Mouse (Mus musculus) heart, adult 8-10 months (tissue): ENCODE measurements at regions not wholly inside any gene's neighbourhood (a gene's known extent, or its start where the extent isn't known, plus 50 kb on each side); places are given as distances from the start of the nearest gene placed in this dataset.

Source experiments
- DNase-seq: peaks from one replicate; pipeline ENCODE4 v3.0.0; 2022; ENCODE audit warnings: low spot score

DNA sequence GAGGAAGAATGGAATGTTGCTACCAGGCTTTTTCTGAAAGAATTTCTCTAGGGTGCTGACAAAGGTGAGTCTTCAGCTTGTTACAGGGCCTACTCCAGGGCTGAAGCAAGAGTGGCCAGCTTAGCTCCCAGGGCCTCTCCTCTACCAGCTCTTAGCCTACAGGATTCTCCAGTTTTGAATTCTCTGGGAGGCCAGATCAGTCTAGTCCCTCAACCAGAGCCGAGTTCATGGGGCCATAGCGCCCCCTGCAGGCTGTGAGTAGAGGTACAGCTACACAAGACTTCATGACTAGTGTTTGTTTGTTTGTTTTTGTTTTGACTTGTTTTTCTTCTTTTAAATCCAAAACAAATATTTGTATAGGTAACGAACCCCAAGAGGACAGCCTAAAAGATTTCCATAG is 211.8 kb upstream of the Eef2kmt start:
- DNase-seq: no peak

GRCm38 (mm10) chr16:5466760-5467159 is 211.0 kb upstream of the Eef2kmt start:
- no peak for DNase-seq

DNA sequence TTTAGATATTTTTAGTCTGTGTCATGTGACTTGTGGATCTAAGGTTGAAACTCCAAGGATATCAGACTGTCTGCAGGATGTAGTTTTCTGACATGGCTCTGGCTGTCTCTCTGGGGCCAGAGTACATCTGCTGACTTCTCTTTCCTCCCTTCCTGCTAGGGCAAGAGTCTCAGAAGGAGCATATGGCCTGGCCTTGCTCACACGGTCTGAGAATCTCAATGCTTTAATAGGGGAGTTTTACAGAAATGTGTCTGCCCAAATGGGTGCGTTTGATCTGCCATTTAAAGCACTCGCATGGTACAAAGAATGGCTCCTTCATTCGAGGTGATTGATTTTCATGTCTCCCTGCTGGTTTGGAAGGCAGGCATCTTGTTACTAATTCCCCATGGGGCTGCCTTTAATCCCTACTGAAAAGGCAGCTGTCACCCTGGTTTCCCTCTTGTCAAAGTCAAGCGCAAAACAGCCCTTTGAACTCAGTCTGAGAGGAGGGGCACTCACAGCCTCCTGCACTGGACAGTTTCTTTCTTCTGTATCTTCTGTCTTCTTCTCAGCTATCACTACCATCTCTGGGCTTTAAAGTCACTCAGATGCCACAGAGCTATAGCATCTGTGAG is 199.7 kb upstream of the Eef2kmt start:
- DNase-seq: no peak

- DNase-seq: no peak
These were observed 198.5 kb upstream of the Eef2kmt start for GRCm38 (mm10) chr16:5454243-5454642.

GRCm38 (mm10) chr16:5452971-5453370 is 197.2 kb upstream of the Eef2kmt start:
- no peak for DNase-seq

DNA sequence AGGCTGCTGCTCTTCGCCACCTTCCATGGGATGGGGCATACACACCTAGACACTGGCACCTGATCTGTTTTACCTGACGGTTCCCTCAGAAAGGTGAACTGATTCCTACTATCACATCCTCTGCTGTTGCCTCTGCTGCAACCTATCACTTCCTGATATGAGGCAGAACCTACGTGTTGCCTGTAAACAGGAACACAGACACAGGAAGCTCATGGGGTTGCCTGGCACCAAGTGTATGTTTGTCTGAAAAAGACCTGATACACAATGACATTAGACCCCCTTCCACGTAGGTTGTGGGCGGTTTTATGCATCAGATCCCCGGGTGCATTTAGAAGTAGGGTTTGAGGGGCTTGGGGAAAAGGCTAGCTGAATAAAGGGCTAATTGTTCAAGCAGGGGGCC is 190.0 kb upstream of the Eef2kmt start:
- no peak for DNase-seq

GRCm38 (mm10) chr16:5444785-5445184 is 189.0 kb upstream of the Eef2kmt start:
- no peak for DNase-seq

GRCm38 (mm10) chr16:5439717-5440116 is 183.9 kb upstream of the Eef2kmt start:
- peak; percentile 23 for DNase-seq

GRCm38 (mm10) chr16:5438405-5438804 is 182.6 kb upstream of the Eef2kmt start:
- DNase-seq: no peak

DNA sequence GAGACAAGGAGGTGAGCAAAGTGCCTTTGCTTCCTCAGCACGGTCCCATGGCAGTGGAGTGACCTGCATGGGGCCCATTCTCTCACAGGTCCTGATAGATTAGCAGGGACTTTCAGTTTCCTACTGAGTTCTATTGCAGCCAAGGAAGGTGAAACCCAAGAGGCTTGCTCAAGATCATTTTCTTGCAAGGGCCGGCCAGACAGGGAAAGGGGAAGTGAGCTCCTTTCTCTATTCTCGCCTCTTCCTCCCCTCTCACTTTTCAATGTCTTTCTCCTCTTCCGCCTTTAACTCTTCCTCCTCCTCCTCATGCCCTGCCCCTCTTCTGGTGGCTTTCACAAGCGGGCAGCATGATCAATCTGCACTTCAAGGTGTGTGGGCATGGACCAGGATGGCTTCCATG is 175.9 kb upstream of the Eef2kmt start:
- DNase-seq: no peak

DNA sequence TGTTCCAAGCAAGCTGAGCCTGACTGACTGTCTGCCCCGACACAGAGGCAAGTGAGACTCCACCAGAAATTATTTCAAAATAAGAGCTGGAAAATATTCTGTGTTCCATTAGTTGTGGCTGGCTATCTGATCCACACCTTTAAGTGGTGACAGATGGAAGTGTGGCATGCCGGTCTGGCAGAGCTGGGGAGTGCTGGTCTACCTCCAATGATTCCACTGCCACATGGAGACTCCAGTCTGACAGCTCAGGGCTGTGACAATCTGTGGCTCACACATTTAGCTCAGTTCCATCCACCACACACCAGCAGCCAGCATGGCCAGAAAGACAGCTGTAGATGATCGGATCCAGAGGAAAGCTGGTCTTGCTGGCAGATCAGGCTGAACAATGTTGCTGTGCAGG is 175.3 kb upstream of the Eef2kmt start:
- DNase-seq: peak; percentile 75

DNA sequence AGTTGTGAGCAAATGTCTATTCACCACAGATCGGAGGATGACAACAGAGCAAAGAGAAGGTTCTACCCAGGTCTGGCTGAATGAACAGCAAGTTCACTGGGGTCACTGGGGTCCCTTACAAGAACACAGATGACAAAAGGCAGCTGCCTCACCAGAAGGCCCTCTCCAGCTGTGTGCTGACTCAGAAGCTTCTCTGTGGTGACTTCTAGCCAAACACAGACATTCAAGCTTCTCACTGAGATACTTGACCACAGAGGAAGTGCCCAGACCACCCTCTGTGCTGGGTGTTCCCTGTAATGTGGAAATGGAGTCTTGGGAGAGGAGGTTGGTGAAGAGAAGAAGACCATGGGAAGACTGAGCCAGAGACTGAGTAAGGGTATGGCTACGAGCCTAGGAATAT is 173.7 kb upstream of the Eef2kmt start:
- no peak for DNase-seq

DNA sequence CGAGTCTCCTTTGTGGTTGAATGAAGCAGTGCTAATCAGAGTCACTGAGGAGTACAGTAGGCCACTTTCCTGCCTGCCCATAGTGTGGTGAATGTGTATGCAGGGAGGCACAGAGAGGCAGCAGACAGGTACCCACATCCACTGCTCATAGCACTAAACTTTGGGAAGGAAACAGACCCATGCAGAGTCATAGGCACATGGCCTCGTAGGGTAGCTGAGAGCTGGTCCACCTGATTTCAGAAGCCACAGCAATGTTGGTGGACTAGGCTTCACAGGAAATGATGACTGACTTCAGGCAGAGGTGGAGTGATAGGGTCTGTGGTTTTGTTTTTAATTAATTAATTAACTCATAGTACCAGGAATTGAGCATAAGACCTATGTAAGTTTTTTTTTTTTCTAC is 170.1 kb upstream of the Eef2kmt start:
- DNase-seq: no peak

- DNase-seq: no peak
These were observed 166.3 kb upstream of the Eef2kmt start for GRCm38 (mm10) chr16:5422041-5422440.

DNA sequence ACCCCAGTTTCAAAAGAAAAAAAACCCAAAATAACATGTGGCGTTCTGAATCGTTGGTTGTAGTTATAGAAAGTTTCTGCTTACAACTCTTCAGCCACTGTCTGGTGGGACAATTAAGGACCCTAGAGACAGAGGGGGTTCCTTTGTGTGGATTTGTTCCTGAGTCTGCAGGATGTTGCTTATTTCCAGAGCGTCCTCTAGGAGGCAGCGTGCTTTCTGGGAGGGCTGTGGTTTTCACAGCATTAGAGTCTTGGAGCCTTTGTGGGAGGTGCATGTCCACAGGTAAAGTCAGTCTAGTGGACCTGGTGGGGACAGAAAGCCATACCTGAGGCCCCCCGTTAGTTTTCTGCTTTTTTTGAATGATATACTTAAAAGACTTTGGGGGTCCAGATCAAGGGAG is 165.8 kb upstream of the Eef2kmt start:
- DNase-seq: no peak

- no peak for DNase-seq
These were observed 163.7 kb upstream of the Eef2kmt start for GRCm38 (mm10) chr16:5419467-5419866.

DNA sequence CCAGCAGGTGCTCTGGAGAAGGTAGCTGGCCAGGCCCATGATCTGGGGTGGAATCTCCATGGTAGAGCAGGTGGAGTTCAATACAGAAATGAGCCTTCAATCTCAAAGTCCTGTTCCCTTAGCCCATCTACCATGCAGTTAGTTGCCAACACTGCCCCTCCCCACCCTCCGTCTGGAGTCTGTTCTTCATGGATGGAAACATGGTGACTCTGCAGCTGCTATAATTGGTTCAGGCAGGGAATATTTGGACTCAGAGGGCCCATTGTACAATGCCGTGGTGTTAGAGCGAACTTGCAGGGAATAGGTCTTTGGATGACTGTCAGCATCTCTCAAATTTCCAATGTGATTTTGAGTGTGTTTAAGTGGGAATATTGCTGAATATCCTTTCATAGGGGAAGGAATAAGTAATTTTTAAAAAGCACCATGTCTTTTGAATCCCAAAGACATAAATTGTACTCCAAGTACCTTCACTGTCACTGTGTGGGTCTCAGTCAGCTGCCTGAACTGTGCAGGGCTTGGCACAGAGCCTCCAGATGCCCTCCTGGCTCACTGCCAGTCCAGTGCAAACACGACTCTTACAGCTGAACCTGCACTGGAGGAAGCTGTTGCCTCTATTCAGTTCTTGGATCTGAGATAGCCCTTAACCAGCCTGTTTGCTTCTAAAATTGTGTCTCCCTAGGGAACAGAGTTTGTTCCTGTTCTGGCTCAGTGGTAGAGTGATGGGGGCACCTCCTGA is 162.8 kb upstream of the Eef2kmt start:
- DNase-seq: no peak

DNA sequence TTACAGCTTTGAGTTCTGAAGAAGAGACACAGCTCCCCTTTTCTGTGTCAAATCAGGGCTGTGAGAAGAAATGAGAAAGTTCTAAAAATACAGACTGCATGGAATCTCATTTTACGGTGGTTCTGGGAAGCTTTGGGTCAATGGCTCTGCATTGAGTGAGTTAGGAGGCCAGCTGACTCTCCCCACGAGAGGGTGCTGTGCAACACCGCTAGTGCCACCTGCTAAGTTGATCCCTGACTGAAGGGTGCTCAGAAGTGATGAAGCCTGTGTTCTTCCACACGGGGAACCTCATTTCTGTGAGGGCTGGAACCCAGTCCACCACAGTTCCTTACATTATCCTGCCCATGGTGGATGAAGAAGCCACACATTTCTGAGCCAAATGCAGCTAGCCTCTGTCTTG is 159.5 kb upstream of the Eef2kmt start:
- no peak for DNase-seq

GRCm38 (mm10) chr16:5411819-5412385 is 156.1 kb upstream of the Eef2kmt start:
- no peak for DNase-seq

- peak; percentile 28 for DNase-seq
These were observed 150.9 kb upstream of the Eef2kmt start for GRCm38 (mm10) chr16:5406711-5407110.

- no peak for DNase-seq
These were observed 137.6 kb upstream of the Eef2kmt start for GRCm38 (mm10) chr16:5393336-5393735.

- no peak for DNase-seq
These were observed 127.1 kb upstream of the Eef2kmt start for GRCm38 (mm10) chr16:5382930-5383329.

- no peak for DNase-seq
These were observed 126.6 kb upstream of the Eef2kmt start for GRCm38 (mm10) chr16:5382228-5382884.
